Mouse (Mus musculus) MEL (cell line): ENCODE results near the gene Galnt2. TPM values are rescaled to one million over a fixed set of nuclear protein-coding genes. Genes with fewer than 3 reads are reported as not detected.

Experiments used
- DNase-seq: peaks from one replicate; pipeline ENCODE4 v3.0.0; 2011; ENCODE audit warnings: low read depth, low spot score
- H3K27ac ChIP-seq: 2 replicates; pipeline ENCODE4 v1.5.1; 2012; ENCODE audit warnings: low read depth, mild to moderate bottlenecking, control low read depth, low read length, moderate library complexity; ENCODE audit not compliant: control insufficient read depth
- H3K27me3 ChIP-seq, 2 experiments: fragments of 150-350 bp in 1 of 2; sonication (generic) in 1 of 2; 2 replicates each; pipeline ENCODE4 v1.6.1; 2012; ENCODE audit warnings: low read length in 2 of 2, mild to moderate bottlenecking in 2 of 2, improper control_type of control experiment in 1 of 2, moderate library complexity in 1 of 2; ENCODE audit not compliant: insufficient read depth in 2 of 2, control insufficient read depth in 1 of 2
- H3K36me3 ChIP-seq, 2 experiments: 2 replicates each; pipeline ENCODE4 v1.6.1; 2012 to 2014; ENCODE audit warnings: low read length in 2 of 2, improper control_type of control experiment in 1 of 2, inconsistent platforms in 1 of 2, mild to moderate bottlenecking in 1 of 2; ENCODE audit not compliant: insufficient read depth in 2 of 2, control insufficient read depth in 1 of 2
- H3K4me1 ChIP-seq, 2 experiments: fragments of 150-350 bp in 1 of 2; sonication (generic) in 1 of 2; 2 replicates each; pipeline ENCODE4 v1.6.1; 2012; ENCODE audit warnings: low read length in 2 of 2, improper control_type of control experiment in 1 of 2, mild to moderate bottlenecking in 1 of 2; ENCODE audit not compliant: insufficient read depth in 2 of 2, control insufficient read depth in 1 of 2
- H3K4me3 ChIP-seq, 2 experiments: fragments of 150-350 bp in 1 of 2; sonication (generic) in 1 of 2; 2 replicates each; pipeline ENCODE4 v1.5.1; 2012; ENCODE audit warnings: low read depth in 2 of 2, low read length in 2 of 2, mild to moderate bottlenecking in 2 of 2, moderate library complexity in 2 of 2, control low read depth in 1 of 2, improper control_type of control experiment in 1 of 2; ENCODE audit not compliant: control insufficient read depth in 1 of 2, insufficient read depth in 1 of 2
- H3K79me2 ChIP-seq: 2 replicates; pipeline ENCODE4 v1.6.1; 2012; ENCODE audit warnings: mild to moderate bottlenecking, low read length, moderate library complexity; ENCODE audit not compliant: control insufficient read depth, poor library complexity, insufficient read depth
- H3K9ac ChIP-seq: 2 replicates; pipeline ENCODE4 v1.6.1; 2012; ENCODE audit warnings: low read depth, mild to moderate bottlenecking, control low read depth, low read length, moderate library complexity; ENCODE audit not compliant: control insufficient read depth, poor library complexity, severe bottlenecking
- H3K9me3 ChIP-seq: fragments of 150-350 bp; sonication (generic); replicated peaks from 2 replicates; pipeline ENCODE4 v1.6.1; 2012; ENCODE audit warnings: mild to moderate bottlenecking, low read length, improper control_type of control experiment, moderate library complexity; ENCODE audit not compliant: insufficient read depth
- BHLHE40 ChIP-seq: IDR thresholded peaks from 2 replicates; pipeline ENCODE4 v1.6.1; 2012; ENCODE audit warnings: low read depth, mild to moderate bottlenecking, inconsistent platforms, low read length, improper control_type of control experiment, borderline replicate concordance
- CTCF ChIP-seq, 3 experiments: IDR thresholded peaks in 2 of 3; conservative IDR thresholded peaks in 1 of 3; 2 replicates each; pipeline ENCODE4 v1.5.1; 2011 to 2012; ENCODE audit warnings: low read length in 3 of 3, low read depth in 2 of 3, mild to moderate bottlenecking in 2 of 3, improper control_type of control experiment in 1 of 3, inconsistent platforms in 1 of 3, mixed read lengths in 1 of 3, moderate library complexity in 1 of 3; ENCODE audit not compliant: control insufficient read depth in 1 of 3, insufficient read depth in 1 of 3, poor library complexity in 1 of 3, severe bottlenecking in 1 of 3
- EP300 ChIP-seq, 2 experiments: IDR thresholded peaks; 2 replicates each; pipeline ENCODE4 v1.6.1; 2011; ENCODE audit warnings: improper control_type of control experiment in 2 of 2, low read length in 2 of 2, low read depth in 1 of 2, mild to moderate bottlenecking in 1 of 2
- GATA1 ChIP-seq: IDR thresholded peaks from 2 replicates; pipeline ENCODE4 v1.6.1; 2011; ENCODE audit warnings: low read depth, low read length, improper control_type of control experiment
- HCFC1 ChIP-seq: IDR thresholded peaks from 2 replicates; pipeline ENCODE4 v1.6.1; 2012; ENCODE audit warnings: low read depth, mild to moderate bottlenecking, inconsistent platforms, low read length, improper control_type of control experiment, moderate library complexity
- JUND ChIP-seq: IDR thresholded peaks from 2 replicates; pipeline ENCODE4 v1.6.1; 2011; ENCODE audit warnings: low read depth, mild to moderate bottlenecking, improper control_type of control experiment, low read length
- MAFK ChIP-seq: IDR thresholded peaks from 2 replicates; pipeline ENCODE4 v1.6.1; 2011; ENCODE audit warnings: low read depth, mild to moderate bottlenecking, low read length, improper control_type of control experiment, borderline replicate concordance
- MAX ChIP-seq: IDR thresholded peaks from 2 replicates; pipeline ENCODE4 v1.6.1; 2011; ENCODE audit warnings: low read length, improper control_type of control experiment
- MAZ ChIP-seq: IDR thresholded peaks from 2 replicates; pipeline ENCODE4 v1.6.1; 2012; ENCODE audit warnings: low read depth, mild to moderate bottlenecking, inconsistent platforms, low read length, improper control_type of control experiment
- MEF2A ChIP-seq: IDR thresholded peaks from 2 replicates; pipeline ENCODE4 v1.6.1; 2014; ENCODE audit warnings: low read depth, mild to moderate bottlenecking, inconsistent platforms, low read length, improper control_type of control experiment; ENCODE audit not compliant: poor library complexity, insufficient replicate concordance, severe bottlenecking; ENCODE audit errors: extremely low read depth
- MYB ChIP-seq: IDR thresholded peaks from 2 replicates; pipeline ENCODE4 v1.6.1; 2011; ENCODE audit warnings: mild to moderate bottlenecking, low read depth, low read length, improper control_type of control experiment
- NRF1 ChIP-seq: IDR thresholded peaks from 2 replicates; pipeline ENCODE4 v1.6.1; 2014; ENCODE audit warnings: low read depth, mild to moderate bottlenecking, inconsistent platforms, low read length, improper control_type of control experiment, moderate library complexity; ENCODE audit not compliant: poor library complexity, insufficient read depth, severe bottlenecking
- RAD21 ChIP-seq: IDR thresholded peaks from 2 replicates; pipeline ENCODE4 v1.6.1; 2011; ENCODE audit warnings: mild to moderate bottlenecking, low read depth, low read length, improper control_type of control experiment
- SMC3 ChIP-seq: IDR thresholded peaks from 2 replicates; pipeline ENCODE4 v1.6.1; 2011; ENCODE audit warnings: low read depth, low read length, improper control_type of control experiment
- TBP ChIP-seq: IDR thresholded peaks from 2 replicates; pipeline ENCODE4 v1.8.0; 2011; ENCODE audit warnings: low read depth, low read length, improper control_type of control experiment
- UBTF ChIP-seq: IDR thresholded peaks from 2 replicates; pipeline ENCODE4 v1.6.1; 2012; ENCODE audit warnings: low read depth, mild to moderate bottlenecking, inconsistent platforms, low read length, improper control_type of control experiment, moderate library complexity, borderline replicate concordance; ENCODE audit not compliant: insufficient read depth
- USF2 ChIP-seq, 2 experiments: IDR thresholded peaks; 2 replicates each; pipeline ENCODE4 v1.6.1; 2011 to 2012; ENCODE audit warnings: improper control_type of control experiment in 2 of 2, low read length in 2 of 2, borderline replicate concordance in 1 of 2, inconsistent platforms in 1 of 2, low read depth in 1 of 2, mild to moderate bottlenecking in 1 of 2; ENCODE audit not compliant: insufficient read depth in 1 of 2
- ZC3H11A ChIP-seq: IDR thresholded peaks from 2 replicates; pipeline ENCODE4 v1.6.1; 2012; ENCODE audit warnings: low read depth, mild to moderate bottlenecking, inconsistent platforms, low read length, improper control_type of control experiment
- ZKSCAN1 ChIP-seq: IDR thresholded peaks from 2 replicates; pipeline ENCODE4 v1.6.1; 2012; ENCODE audit warnings: low read depth, mild to moderate bottlenecking, inconsistent platforms, low read length, improper control_type of control experiment, moderate library complexity
- ZMIZ1 ChIP-seq: IDR thresholded peaks from 2 replicates; pipeline ENCODE4 v1.6.1; 2012; ENCODE audit warnings: low read depth, mild to moderate bottlenecking, inconsistent platforms, low read length, improper control_type of control experiment, moderate library complexity
- ZNF384 ChIP-seq: IDR thresholded peaks from 2 replicates; pipeline ENCODE4 v1.6.1; 2012; ENCODE audit warnings: low read depth, mild to moderate bottlenecking, inconsistent platforms, low read length, improper control_type of control experiment
- polyA plus RNA-seq, 2 experiments: library from polyadenylated mRNA; stranded (reverse) in 1 of 2; unstranded in 1 of 2; fragments of >175 nt in 1 of 2; fragments of >200 nt in 1 of 2; gene quantifications; 2 replicates each; pipeline versions ENCODE4 v1.2.1 to v1.2.4; 2012; ENCODE audit warnings: low replicate concordance in 2 of 2, low read depth in 1 of 2; ENCODE audit not compliant: insufficient read length in 2 of 2, insufficient read depth in 1 of 2, missing spikeins in 1 of 2
- total RNA-seq: library from RNA; depleted of rRNA; stranded (reverse); fragments of 300-350 nt; gene quantifications from 2 replicates; pipeline ENCODE4 v1.2.3, GENCODE M21; 2012

Galnt2 gene
- total and polyA plus RNA-seq, 3 experiments: 12.0 to 14.5 TPM; not detected in 1

DNA sequence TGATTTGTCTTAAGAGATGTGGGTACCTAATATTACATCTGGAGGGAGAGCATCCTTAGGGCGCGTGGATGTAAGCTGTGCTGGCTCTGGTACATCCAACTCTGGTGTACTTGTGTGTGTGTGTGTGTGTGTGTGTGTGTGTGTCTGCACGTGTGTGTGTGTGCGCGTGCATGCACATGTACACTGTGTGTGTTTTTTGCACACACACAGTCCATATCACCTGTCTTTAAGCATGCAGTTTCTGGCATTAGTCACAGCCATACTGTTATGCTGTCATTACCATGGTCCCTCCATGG, 48.4 kb downstream of the Galnt2 start:
- Histone ChIP-seq H3K9ac (no peak overlapping the region), H3K27ac (no peak overlapping the region), H3K4me1 (peaks cover 0 to 2% of the 10 kb centered on the region in 2 experiments; a peak in 1 of 4 replicates), H3K4me3 (no peak overlapping the region), H3K27me3 (no peaks in the 10 kb centered on the region), H3K9me3 (no peaks in the 10 kb centered on the region), H3K36me3 (no peaks in the 10 kb centered on the region), H3K79me2 (no peaks in the 10 kb centered on the region)
- no peak for DNase-seq
- TF ChIP-seq GATA1 (no peak), SMC3 (no peak), ZKSCAN1 (no peak)

GRCm38 (mm10) chr8:124281700-124282541, 50.7 kb downstream of the Galnt2 start:
- no peaks in the 10 kb centered on the region for H3K79me2 ChIP-seq
- H3K4me3 ChIP-seq: no peak overlapping the region
- peaks cover 0 to 2% of the 10 kb centered on the region in 2 experiments; a peak in 1 of 4 replicates for H3K4me1 ChIP-seq
- no peak overlapping the region for H3K9ac ChIP-seq
- no peaks in the 10 kb centered on the region for H3K27me3 ChIP-seq
- DNase-seq: no peak
- no peaks in the 10 kb centered on the region for H3K9me3 ChIP-seq
- no peaks in the 10 kb centered on the region for H3K36me3 ChIP-seq
- TF ChIP-seq MEF2A (no peak), MAFK (no peak), MAX (no peak), NRF1 (no peak), UBTF (no peak), MAZ (no peak), RAD21 (no peak)
- no peak overlapping the region for H3K27ac ChIP-seq

- H3K4me1 ChIP-seq: peaks cover 0 to 2% of the 10 kb centered on the region in 2 experiments; a peak in 1 of 4 replicates
- H3K9ac ChIP-seq: no peak overlapping the region
- no peak overlapping the region for H3K4me3 ChIP-seq
These were observed 51.9 kb downstream of the Galnt2 start for GRCm38 (mm10) chr8:124282878-124283630.

More at GRCm38 (mm10) chr8:124282878-124283630, 51.9 kb downstream of the Galnt2 start:
- Histone ChIP-seq H3K36me3 (no peaks in the 10 kb centered on the region), H3K27ac (no peak overlapping the region), H3K9me3 (no peaks in the 10 kb centered on the region), H3K27me3 (no peaks in the 10 kb centered on the region)
- DNase-seq: no peak
- TF ChIP-seq TBP: no peak
- TF ChIP-seq ZC3H11A: no peak
- TF ChIP-seq HCFC1: no peak
- no peak for TF ChIP-seq MEF2A
- TF ChIP-seq ZMIZ1: no peak
- no peak for TF ChIP-seq JUND
- no peak for TF ChIP-seq CTCF (IDR thresholded peaks at IDR 0.05 in 2 of 3, conservative IDR thresholded peaks at IDR 0.05 in 1 of 3; ENCODE audit: control insufficient read depth in 1 of 3, insufficient read depth in 1 of 3, low read depth in 2 of 3, low read length in 3 of 3, poor library complexity in 1 of 3, severe bottlenecking in 1 of 3)
- no peak for TF ChIP-seq MAX
- no peak for TF ChIP-seq MYB
- no peak for TF ChIP-seq ZNF384
- no peak for TF ChIP-seq BHLHE40
- TF ChIP-seq USF2 (IDR thresholded peaks at IDR 0.05; ENCODE audit: borderline replicate concordance in 1 of 2, insufficient read depth in 1 of 2, low read depth in 1 of 2, low read length in 2 of 2): no peak
- no peak for TF ChIP-seq RAD21
- no peak for TF ChIP-seq EP300 (IDR thresholded peaks at IDR 0.05; ENCODE audit: low read depth in 1 of 2, low read length in 2 of 2)
- TF ChIP-seq, all 39 proteins: peak for 0
- no peaks in the 10 kb centered on the region for H3K79me2 ChIP-seq
